Mouse (Mus musculus) forebrain, embryonic 11.5 days (tissue): Measurements from ENCODE around the gene Gm8909. TPM values are rescaled to one million over a fixed set of nuclear protein-coding genes. Genes with fewer than 3 reads are reported as not detected.

Source experiments
- ATAC-seq: fragments of 200-750 bp; cut with Nextera tagmentation; replicated peaks from 2 replicates; pipeline ENCODE4 v1.8.0; 2017; ENCODE audit warnings: moderate TSS enrichment; ENCODE audit not compliant: low FRiP score
- DNase-seq: peaks from one replicate; pipeline ENCODE4 v3.0.0-alpha.2; 2017; ENCODE audit warnings: low spot score
- H3K27ac ChIP-seq: fragments of 300-500 bp; sonication (generic); 2 replicates; pipeline ENCODE4 v1.5.1; 2014; ENCODE audit warnings: low read depth, low read length
- H3K27me3 ChIP-seq: fragments of 300-500 bp; sonication (generic); 2 replicates; pipeline ENCODE4 v1.6.1; 2014; ENCODE audit warnings: mild to moderate bottlenecking, low read length, mixed read lengths; ENCODE audit not compliant: control insufficient read depth, insufficient read depth
- H3K36me3 ChIP-seq: fragments of 300-500 bp; sonication (generic); 2 replicates; pipeline ENCODE4 v1.6.1; 2014; ENCODE audit warnings: mild to moderate bottlenecking, low read length, moderate library complexity, mixed read lengths; ENCODE audit not compliant: control insufficient read depth, insufficient read depth
- H3K4me1 ChIP-seq: fragments of 300-500 bp; sonication (generic); replicated peaks from 2 replicates; pipeline ENCODE4 v1.6.1; 2014; ENCODE audit warnings: low read length, mixed read lengths; ENCODE audit not compliant: control insufficient read depth, insufficient read depth
- H3K4me2 ChIP-seq: fragments of 300-500 bp; sonication (generic); 2 replicates; pipeline ENCODE4 v1.6.1; 2014; ENCODE audit warnings: low read depth, mild to moderate bottlenecking, low read length, moderate library complexity, mixed read lengths; ENCODE audit not compliant: severe bottlenecking
- H3K4me3 ChIP-seq: fragments of 300-500 bp; sonication (generic); 2 replicates; pipeline ENCODE4 v1.5.1; 2014; ENCODE audit warnings: low read depth, low read length
- H3K9ac ChIP-seq: fragments of 300-500 bp; sonication (generic); 2 replicates; pipeline ENCODE4 v1.6.1; 2014; ENCODE audit warnings: low read length
- H3K9me3 ChIP-seq: fragments of 300-500 bp; sonication (generic); 2 replicates; pipeline ENCODE4 v1.6.1; 2016; ENCODE audit warnings: low read length, mixed read lengths; ENCODE audit not compliant: control insufficient read depth
- WGBS: fragments of 180-500 bp; shearing (Covaris S2); extraction: QIAGEN DNeasy Blood & Tissue Kit; methylation state at CpG from one replicate; pipeline ENCODE4 v1.1.7; 2014; 5-methylcytosine and 5-hydroxymethylcytosine counted together
- polyA plus RNA-seq: library from polyadenylated mRNA; unstranded; fragments of >200 nt; fragmentation: Nextera tagmentation; extraction: Ambion mirVana; gene quantifications from 2 replicates; pipeline ENCODE4 v1.2.1, GENCODE M21; 2014

Gene Gm8909
- not detected in 2 replicates for polyA plus RNA-seq

- Histone ChIP-seq H3K9me3 (no peaks in the 10 kb centered on the region), H3K27ac (no peak within 1 kb of the TSS), H3K4me2 (peak within 1 kb of the TSS; percentile 3; the same call in 1 of the 2 replicates), H3K4me1 (no peaks in the 10 kb centered on the region), H3K27me3 (peaks cover 53% of the 10 kb centered on the region), H3K4me3 (peak within 1 kb of the TSS; percentile 17; the same call in 1 of the 2 replicates), H3K36me3 (no peaks in the 10 kb centered on the region), H3K9ac (no peak within 1 kb of the TSS)
- no peak for ATAC-seq
- WGBS = 3% methylated on average over 59 of the region's 63 CpGs
- DNase-seq = no peak
Measured at GRCm38 (mm10) chr17:36168039-36168652, at the start of gene Gm8909. Gene Gm8909 (minus strand): TSS chr17:36168537.

GRCm38 (mm10) chr17:36215586-36215985 is 47.2 kb upstream of the Gm8909 start:
- H3K9me3 ChIP-seq = no peaks in the 10 kb centered on the region
- H3K27ac ChIP-seq = no peak overlapping the region
- H3K9ac ChIP-seq = no peak overlapping the region
- H3K4me2 ChIP-seq = no peak overlapping the region
- peaks cover 39% of the 10 kb centered on the region for H3K27me3 ChIP-seq
- DNase-seq = no peak
- no peak overlapping the region for H3K4me3 ChIP-seq
- no peak for ATAC-seq
- no peaks in the 10 kb centered on the region for H3K36me3 ChIP-seq
- no peaks in the 10 kb centered on the region for H3K4me1 ChIP-seq
- WGBS = 4% methylated on average over 20 of the region's 20 CpGs

DNA sequence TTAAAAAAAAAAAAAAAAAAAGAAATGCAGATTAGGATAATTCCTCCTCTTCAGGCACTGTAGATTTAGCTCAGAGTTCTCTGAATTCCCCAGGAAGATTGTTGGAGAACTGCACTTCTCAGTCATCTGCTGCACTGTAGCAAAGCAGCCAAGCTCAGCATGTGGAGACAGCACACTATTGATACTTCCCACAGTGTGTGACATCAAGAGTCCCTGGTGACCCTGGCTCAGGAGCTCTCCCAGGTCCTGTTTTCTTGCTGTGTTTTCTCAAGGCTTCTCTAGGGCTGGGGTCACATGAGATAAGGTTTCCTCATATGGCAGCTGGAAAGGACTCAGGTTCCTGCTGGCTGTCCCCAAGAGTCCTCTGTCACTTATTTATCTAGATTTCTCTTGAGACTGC is 38.5 kb upstream of the Gm8909 start:
- Histone ChIP-seq H3K27ac (no peak overlapping the region), H3K27me3 (peaks cover 23% of the 10 kb centered on the region)
- no peak for DNase-seq

DNA sequence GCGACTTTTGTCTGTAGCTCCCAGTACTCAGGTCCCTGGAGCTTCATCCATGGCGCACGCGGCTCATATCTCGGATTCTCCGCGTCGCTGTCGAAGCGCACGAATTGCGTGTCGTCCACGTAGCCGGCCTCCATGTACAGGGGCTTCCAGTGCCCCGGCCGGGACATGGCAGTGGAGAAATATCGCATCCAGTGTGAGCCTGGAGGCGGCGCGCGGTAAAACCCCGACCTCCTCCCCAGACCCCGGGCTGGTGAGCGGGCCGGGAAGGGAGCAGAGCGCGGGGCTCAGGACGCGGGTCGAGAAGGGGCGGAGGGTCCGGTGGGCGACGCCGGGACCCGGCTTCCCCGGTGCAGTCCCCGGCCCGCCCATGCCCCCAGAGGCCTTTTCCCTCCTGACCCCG is 37.5 kb upstream of the Gm8909 start:
- H3K4me1 ChIP-seq = peaks cover 4% of the 10 kb centered on the region; the same call in 1 of the 2 replicates
- H3K9ac ChIP-seq = no peak overlapping the region; the same call in 1 of the 2 replicates
- peaks cover 23% of the 10 kb centered on the region for H3K27me3 ChIP-seq
- peak overlapping the region; percentile 23 for H3K4me3 ChIP-seq
- no peak overlapping the region for H3K27ac ChIP-seq
- H3K36me3 ChIP-seq = no peaks in the 10 kb centered on the region
- peak overlapping the region; percentile 45 for H3K4me2 ChIP-seq
- no peaks in the 10 kb centered on the region for H3K9me3 ChIP-seq
- under 1% methylated on average over 41 of the region's 41 CpGs for WGBS
- ATAC-seq (no peak), DNase-seq (no peak)

More for the DNA sequence above, 38.5 kb upstream of the Gm8909 start:
- Histone ChIP-seq H3K9ac (no peak overlapping the region), H3K4me1 (peaks cover 4% of the 10 kb centered on the region; the same call in 1 of the 2 replicates), H3K4me2 (no peak overlapping the region), H3K4me3 (no peak overlapping the region), H3K36me3 (no peaks in the 10 kb centered on the region), H3K9me3 (no peaks in the 10 kb centered on the region)
- no peak for ATAC-seq

GRCm38 (mm10) chr17:36205456-36205855 is 37.1 kb upstream of the Gm8909 start:
- Histone ChIP-seq H3K4me2 (peak overlapping the region; percentile 45; the same call in 1 of the 2 replicates), H3K9me3 (no peaks in the 10 kb centered on the region), H3K4me1 (peaks cover 4% of the 10 kb centered on the region; the same call in 1 of the 2 replicates), H3K27ac (no peak overlapping the region), H3K4me3 (peak overlapping the region; percentile 23), H3K36me3 (no peaks in the 10 kb centered on the region), H3K27me3 (peaks cover 23% of the 10 kb centered on the region), H3K9ac (no peak overlapping the region)
- 2% methylated on average over 15 of the region's 15 CpGs for WGBS
- ATAC-seq = no peak
- DNase-seq = no peak

DNA sequence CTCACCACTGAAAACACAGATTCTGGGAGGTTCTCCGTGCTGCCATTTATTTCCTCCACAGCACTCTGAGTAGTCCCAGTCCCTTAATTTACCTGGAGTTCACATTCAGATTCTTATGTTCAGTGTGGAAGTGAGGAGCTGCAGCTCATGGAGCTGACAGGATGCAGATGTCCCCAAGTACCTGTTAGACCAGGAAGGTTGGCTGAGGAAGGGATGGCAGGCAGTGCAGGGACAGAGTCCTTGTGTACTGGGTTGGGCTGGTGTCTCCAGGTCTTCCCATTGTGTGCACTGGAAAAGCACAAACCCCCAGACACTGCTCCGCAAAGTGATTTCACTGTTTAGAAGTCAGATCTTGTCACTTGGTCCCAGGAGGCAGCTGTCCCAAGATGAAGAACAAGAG is 33.5 kb upstream of the Gm8909 start:
- no peak overlapping the region for H3K4me3 ChIP-seq

DNA sequence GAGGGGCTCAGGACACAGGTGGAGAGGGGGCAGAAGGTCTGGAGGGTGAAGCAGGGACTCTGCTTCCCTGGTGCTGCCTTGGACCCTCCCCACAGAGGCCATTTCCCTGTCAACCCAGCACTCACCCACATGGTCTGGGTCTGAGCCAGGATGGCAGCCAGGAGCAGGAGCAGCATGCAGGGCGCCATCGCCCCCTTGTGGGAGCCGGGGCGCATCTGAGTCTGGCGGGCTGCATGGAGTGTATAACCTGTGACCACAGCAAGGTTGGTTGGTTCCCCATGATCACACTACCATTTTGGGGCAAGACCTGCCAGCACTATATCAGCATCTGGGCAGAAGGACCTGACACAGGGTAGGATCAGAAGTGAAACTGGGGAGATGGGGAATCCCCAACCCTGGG is 30.0 kb upstream of the Gm8909 start:
- no peak overlapping the region for H3K9ac ChIP-seq
- DNase-seq (peak; percentile 65), ATAC-seq (no peak)
- no peaks in the 10 kb centered on the region for H3K9me3 ChIP-seq
- 4% methylated on average over 5 of the region's 5 CpGs for WGBS
- no peaks in the 10 kb centered on the region for H3K36me3 ChIP-seq
- H3K4me1 ChIP-seq = no peaks in the 10 kb centered on the region
- H3K27ac ChIP-seq = no peak overlapping the region
- 0 out of 2 replicates have a peak, but pooled peaks cover 3% of the 10 kb centered on the region for H3K27me3 ChIP-seq
- no peak overlapping the region for H3K4me2 ChIP-seq
- no peak overlapping the region for H3K4me3 ChIP-seq

More for the DNA sequence above, 33.5 kb upstream of the Gm8909 start:
- 81% methylated on average over 2 of the region's 2 CpGs for WGBS
- DNase-seq (peak; percentile 33), ATAC-seq (no peak)
- Histone ChIP-seq H3K9me3 (no peaks in the 10 kb centered on the region), H3K4me1 (peaks cover 4% of the 10 kb centered on the region; the same call in 1 of the 2 replicates), H3K36me3 (no peaks in the 10 kb centered on the region), H3K4me2 (no peak overlapping the region), H3K27ac (no peak overlapping the region), H3K9ac (no peak overlapping the region), H3K27me3 (peaks cover 23% of the 10 kb centered on the region)

DNA sequence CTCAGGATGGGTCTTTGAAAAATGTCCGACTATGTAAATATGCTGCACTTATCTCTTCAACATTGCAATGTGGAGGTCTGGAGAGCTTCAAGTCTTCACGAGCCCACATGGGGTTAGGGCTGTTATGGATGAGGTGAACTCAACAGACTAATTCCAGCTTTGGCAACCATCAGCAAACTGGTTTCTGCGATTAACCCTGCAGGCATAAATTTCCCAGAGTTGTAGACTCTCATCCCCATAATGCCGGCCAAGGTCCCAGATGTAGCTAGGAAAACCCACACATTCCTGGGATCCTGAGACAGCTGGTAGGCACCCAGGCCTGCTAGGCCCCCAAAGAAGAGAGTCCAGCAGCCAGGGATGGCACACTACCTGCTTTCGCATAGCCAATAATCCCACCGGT is 26.1 kb upstream of the Gm8909 start:
- no peaks in the 10 kb centered on the region; the same call in 1 of the 2 replicates for H3K27me3 ChIP-seq

More for the DNA sequence above, 26.1 kb upstream of the Gm8909 start:
- ATAC-seq (no peak), DNase-seq (no peak)
- H3K4me3 ChIP-seq = no peak overlapping the region
- no peak overlapping the region for H3K4me2 ChIP-seq
- H3K36me3 ChIP-seq = no peaks in the 10 kb centered on the region
- H3K9me3 ChIP-seq = no peaks in the 10 kb centered on the region
- H3K9ac ChIP-seq = no peak overlapping the region
- no peaks in the 10 kb centered on the region for H3K4me1 ChIP-seq
- 83% methylated on average over 6 of the region's 6 CpGs for WGBS
- H3K27ac ChIP-seq = no peak overlapping the region
